Mouse (Mus musculus) ES-E14 (cell line): ENCODE data around the gene Skap1.
"Not testable (repeated sequence)": the region's sequence is repeated elsewhere in the genome, so short reads cannot be mapped to it uniquely, and the experiment has no call there.

Source experiments
- HCFC1 ChIP-seq: IDR thresholded peaks from 2 replicates; pipeline ENCODE4 v1.6.1; 2012; ENCODE audit warnings: low read length, inconsistent platforms, borderline replicate concordance; ENCODE audit not compliant: insufficient read depth
- MAFK ChIP-seq: IDR thresholded peaks from 2 replicates; pipeline ENCODE4 v1.6.1; 2014; ENCODE audit warnings: mild to moderate bottlenecking, low read depth, low read length, inconsistent platforms; ENCODE audit not compliant: insufficient read depth
- ZC3H11A ChIP-seq: IDR thresholded peaks from 2 replicates; pipeline ENCODE4 v1.6.1; 2012; ENCODE audit warnings: low read depth, mild to moderate bottlenecking, inconsistent platforms, low read length, borderline replicate concordance
- ZNF384 ChIP-seq: IDR thresholded peaks from 2 replicates; pipeline ENCODE4 v1.6.1; 2012; ENCODE audit warnings: low read depth, low read length, inconsistent platforms

DNA sequence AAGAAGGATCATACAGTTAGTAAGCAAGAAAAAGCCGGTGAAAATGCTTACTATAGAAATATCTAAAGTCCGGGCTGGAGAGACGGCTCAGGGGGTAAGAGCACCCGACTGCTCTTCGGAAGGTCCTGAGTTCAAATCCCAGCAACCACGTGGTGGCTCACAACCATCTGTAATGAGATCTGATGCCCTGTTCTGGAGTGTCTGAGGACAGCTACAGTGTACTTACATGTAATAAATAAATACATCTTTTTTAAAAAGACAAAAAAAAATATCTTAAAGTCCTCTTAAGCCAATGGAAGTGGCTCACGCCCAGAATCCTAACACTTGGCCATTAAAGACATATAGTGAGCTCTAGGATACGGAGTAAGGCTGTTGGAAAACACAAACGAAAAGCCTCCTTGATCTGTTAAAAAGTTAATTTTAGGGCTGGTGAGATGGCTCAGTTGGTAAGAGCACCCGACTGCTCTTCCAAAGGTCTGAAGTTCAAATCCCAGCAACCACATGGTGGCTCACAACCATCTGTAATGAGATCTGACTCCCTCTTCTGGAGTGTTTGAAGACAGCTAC is 313.8 kb downstream of the Skap1 start:
- TF ChIP-seq MAFK, HCFC1, ZNF384, ZC3H11A: not testable (repeated sequence)
